Mouse (Mus musculus) cerebellum, adult 2 months (tissue): ENCODE measurements at regions not wholly inside any gene's neighbourhood (a gene's known extent, or its start where the extent isn't known, plus 50 kb on each side); places are given as distances from the start of the nearest gene placed in this dataset.

ENCODE experiments used
- DNase-seq, 2 experiments: peaks; one replicate each; pipeline ENCODE4 v3.0.0; 2021
- H3K27ac ChIP-seq: fragments of 200-500 bp; 2 replicates; pipeline ENCODE4 v1.5.1; 2012; ENCODE audit warnings: low read length, control low read depth, inconsistent platforms; ENCODE audit not compliant: insufficient read depth
- H3K27me3 ChIP-seq: fragments of 200-500 bp; 2 replicates; pipeline ENCODE4 v1.6.1; 2012; ENCODE audit warnings: inconsistent platforms, mild to moderate bottlenecking, low read length, moderate library complexity; ENCODE audit not compliant: control insufficient read depth, insufficient read depth
- H3K4me1 ChIP-seq: fragments of 200-500 bp; 2 replicates; pipeline ENCODE4 v1.6.1; 2011; ENCODE audit warnings: low read length; ENCODE audit not compliant: control insufficient read depth, insufficient read depth
- H3K4me3 ChIP-seq: fragments of 200-500 bp; replicated peaks from 2 replicates; pipeline ENCODE3; 2011; ENCODE audit warnings: mild to moderate bottlenecking, low read depth, low read length, control low read depth; ENCODE audit not compliant: insufficient read depth
- CTCF ChIP-seq: fragments of 200-500 bp; IDR thresholded peaks from 2 replicates; pipeline ENCODE4 v1.5.1; 2011; ENCODE audit warnings: low read depth, mild to moderate bottlenecking, control low read depth, low read length, moderate library complexity, borderline replicate concordance; ENCODE audit not compliant: insufficient read depth
- POLR2A ChIP-seq: fragments of 200-500 bp; IDR thresholded peaks from 2 replicates; pipeline ENCODE4 v1.6.1; 2011; ENCODE audit warnings: low read length, control low read depth, borderline replicate concordance; ENCODE audit not compliant: insufficient read depth
- WGBS: fragments of 180-500 bp; shearing (Covaris S2); methylation state at CpG from one replicate; pipeline ENCODE4 v1.1.7; 2018; 5-methylcytosine and 5-hydroxymethylcytosine counted together

DNA sequence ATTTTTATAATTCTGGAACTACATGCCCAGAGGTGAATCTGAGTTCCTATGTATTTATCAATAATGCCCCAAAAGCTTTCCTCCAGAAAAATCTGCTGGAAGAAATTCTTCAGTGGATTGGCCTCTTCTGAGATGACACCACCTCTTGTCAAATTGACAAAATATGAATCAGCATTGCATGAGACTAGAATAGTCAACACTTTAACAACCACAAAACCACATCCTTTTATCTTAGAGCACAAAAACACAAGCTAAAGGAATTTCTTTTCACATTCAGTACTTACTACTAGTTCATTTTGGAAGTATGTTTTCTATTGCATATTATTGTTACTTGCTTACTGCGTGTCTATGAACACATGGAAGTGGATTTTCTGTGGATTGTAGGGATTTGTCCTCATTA is 1377.9 kb upstream of the Sel1l start:
- H3K4me3 ChIP-seq = no peak overlapping the region
- no peak for TF ChIP-seq CTCF
- no peak for TF ChIP-seq POLR2A
- H3K27ac ChIP-seq = no peak overlapping the region
- 96% methylated on average over 1 of the region's 1 CpGs for WGBS
- H3K4me1 ChIP-seq = no peaks in the 10 kb centered on the region
- no peaks in the 10 kb centered on the region for H3K27me3 ChIP-seq
- no peak for DNase-seq

DNA sequence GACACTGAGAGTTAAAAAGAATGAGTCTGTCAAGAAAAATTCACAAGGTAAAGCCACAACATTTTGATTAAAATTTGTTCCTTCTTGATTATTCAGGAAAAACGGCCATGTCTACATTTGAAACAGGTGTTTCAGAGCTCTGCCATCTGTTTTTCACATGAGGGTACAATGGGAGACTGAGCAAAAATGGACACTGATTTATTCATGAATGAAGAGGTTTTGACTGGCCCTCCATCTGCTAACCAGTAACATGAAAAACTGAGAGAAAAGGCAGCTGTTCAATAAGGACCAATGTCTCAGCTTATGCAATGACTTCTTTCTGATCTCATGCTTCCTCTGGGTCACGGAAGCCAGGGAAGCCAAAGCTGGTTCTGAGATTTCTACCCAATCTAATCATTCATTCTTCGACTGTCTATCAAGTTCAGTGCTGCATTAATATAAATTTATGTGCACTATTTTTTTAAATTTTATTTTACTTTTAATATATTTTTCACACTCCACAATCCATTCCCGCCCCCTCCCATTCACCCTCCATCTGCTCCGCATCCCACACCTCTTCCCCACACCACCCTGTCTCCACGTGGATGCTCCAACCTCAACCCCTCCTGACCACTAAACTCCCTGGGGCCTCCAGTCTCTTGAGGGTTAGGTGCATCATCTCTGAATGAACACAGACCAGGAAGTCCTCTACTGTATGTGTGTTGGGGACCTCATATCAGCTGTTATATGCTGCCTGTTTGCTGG is 1372.4 kb upstream of the Sel1l start:
- TF ChIP-seq CTCF (no peak), POLR2A (no peak)
- 64% methylated on average over 6 of the region's 6 CpGs for WGBS
- no peaks in the 10 kb centered on the region for H3K27me3 ChIP-seq
- DNase-seq = no peak
- H3K27ac ChIP-seq = no peak overlapping the region
- H3K4me1 ChIP-seq = no peaks in the 10 kb centered on the region
- no peak overlapping the region for H3K4me3 ChIP-seq

DNA sequence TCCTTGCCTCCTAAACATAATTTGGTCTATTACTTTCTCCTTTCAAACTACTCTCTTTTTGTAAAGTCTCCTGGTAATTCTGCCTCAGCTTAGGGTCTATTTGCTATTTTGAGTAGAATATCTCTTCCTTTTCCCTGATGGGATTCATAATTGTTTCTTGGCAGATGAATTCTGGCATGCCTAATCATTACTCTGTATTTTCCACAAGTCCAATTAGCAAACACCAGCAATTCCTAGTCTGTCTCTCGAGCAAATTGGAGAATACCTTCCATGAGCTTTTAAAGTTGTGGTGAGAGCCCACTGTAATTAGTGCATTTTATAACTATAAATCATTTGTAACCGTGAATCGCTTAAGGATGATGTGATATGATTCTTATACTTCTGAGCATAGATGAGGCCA is 1358.6 kb upstream of the Sel1l start:
- no peak for DNase-seq
- H3K27ac ChIP-seq = no peak overlapping the region
- H3K4me3 ChIP-seq = no peak overlapping the region
- 70% methylated on average over 3 of the region's 3 CpGs for WGBS
- no peak for TF ChIP-seq POLR2A
- TF ChIP-seq CTCF = no peak
- no peaks in the 10 kb centered on the region for H3K4me1 ChIP-seq
- no peaks in the 10 kb centered on the region for H3K27me3 ChIP-seq

DNA sequence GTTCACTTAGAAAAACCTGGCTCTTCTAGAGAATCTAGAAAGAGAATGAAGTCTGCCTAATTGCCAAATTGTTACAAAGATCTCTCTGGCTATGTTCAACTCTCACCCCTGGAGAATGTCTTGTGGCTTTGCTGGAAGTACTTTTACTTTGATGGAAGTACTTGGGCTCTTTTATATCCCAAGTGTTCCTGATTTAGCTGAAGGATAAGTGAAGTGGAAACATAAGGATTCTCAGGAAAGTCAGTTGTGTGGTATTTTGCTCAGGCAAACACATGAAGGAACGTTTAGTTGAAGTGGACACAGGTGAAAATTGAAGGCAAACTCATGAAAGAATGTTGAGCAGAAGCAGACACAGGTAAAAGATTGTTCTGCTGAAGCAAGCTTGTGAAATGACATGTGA is 1340.0 kb upstream of the Sel1l start:
- H3K27me3 ChIP-seq = no peaks in the 10 kb centered on the region
- no peak overlapping the region for H3K27ac ChIP-seq
- 75% methylated on average over 1 of the region's 1 CpGs for WGBS
- no peak overlapping the region for H3K4me3 ChIP-seq
- TF ChIP-seq CTCF (no peak), POLR2A (no peak)
- H3K4me1 ChIP-seq = no peaks in the 10 kb centered on the region
- no peak for DNase-seq

DNA sequence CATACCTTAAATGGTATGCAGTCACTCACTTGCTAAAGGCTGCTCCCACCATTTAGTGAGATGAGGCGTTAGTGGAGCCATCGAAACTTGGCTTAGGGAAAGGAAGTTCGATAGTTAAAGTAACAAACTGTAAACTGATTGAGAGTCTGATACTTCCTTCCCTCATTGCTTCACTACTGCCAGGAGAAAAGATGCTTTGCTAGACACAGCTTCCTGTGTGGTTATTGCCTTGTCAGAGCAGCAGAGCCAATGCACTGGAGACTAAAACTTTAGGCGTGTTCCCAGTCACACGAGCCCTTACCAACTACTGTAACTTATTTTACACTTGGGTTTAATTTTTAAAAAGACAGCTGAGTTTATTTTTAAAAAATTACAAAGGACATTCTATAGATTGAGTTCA is 1324.8 kb upstream of the Sel1l start:
- TF ChIP-seq POLR2A (no peak), CTCF (no peak)
- no peak for DNase-seq
- H3K4me1 ChIP-seq = no peaks in the 10 kb centered on the region
- H3K4me3 ChIP-seq = no peak overlapping the region
- WGBS = 93% methylated on average over 5 of the region's 5 CpGs
- no peaks in the 10 kb centered on the region for H3K27me3 ChIP-seq
- H3K27ac ChIP-seq = no peak overlapping the region

DNA sequence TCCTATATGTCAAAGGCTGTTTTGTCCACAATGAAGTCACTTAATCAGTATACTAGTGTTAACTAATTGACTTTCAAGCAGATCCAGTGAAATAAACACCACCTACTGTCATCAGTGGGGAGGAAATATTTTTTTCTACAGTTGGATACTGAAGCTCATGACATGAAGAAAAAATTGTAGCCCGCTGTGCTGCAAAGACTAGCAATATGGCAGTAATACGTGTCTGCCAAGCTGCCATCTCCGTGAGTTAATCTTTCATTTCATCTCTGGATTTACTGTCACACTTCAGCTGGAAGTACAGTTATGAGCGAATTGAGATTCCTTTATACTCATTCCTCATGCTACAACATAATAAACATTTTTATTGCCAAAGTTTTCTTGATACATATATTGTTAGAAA is 1311.3 kb upstream of the Sel1l start:
- H3K4me1 ChIP-seq = no peaks in the 10 kb centered on the region
- no peak overlapping the region for H3K4me3 ChIP-seq
- no peak for TF ChIP-seq CTCF
- no peak for TF ChIP-seq POLR2A
- H3K27ac ChIP-seq = no peak overlapping the region
- WGBS = 29% methylated on average over 4 of the region's 4 CpGs
- H3K27me3 ChIP-seq = no peaks in the 10 kb centered on the region
- peak in 1 of 2 experiments; percentile 6 for DNase-seq

DNA sequence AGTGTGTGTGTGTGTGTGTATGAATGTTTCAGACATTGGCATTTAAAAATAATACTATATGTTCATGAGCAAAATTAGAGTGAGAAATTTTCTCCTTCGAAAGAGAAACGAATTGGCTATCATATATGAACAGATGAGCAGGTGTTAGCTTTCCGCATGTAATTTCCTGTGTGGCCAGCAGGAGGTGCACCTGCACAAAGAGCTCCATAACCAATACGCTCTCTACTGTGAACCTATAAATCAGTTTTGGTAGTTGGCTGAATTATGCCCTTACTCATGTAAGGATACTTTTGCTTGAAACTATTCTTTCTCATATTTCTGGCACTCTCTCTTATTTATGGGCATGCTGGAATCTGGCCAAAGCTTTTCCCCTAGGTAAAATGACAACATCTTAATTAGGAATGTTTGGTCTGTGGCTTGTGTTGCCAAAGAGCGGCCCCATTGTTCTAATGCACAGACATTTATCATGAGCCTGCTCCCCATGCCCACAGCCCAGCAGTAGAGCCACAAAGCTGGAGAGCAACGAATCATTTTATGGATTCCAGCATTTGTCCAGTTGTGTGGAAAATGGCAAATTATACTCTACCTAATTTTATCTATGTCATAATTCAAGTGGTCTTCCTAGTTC is 1303.8 kb upstream of the Sel1l start:
- Histone ChIP-seq H3K27me3 (no peaks in the 10 kb centered on the region), H3K27ac (no peak overlapping the region), H3K4me1 (no peaks in the 10 kb centered on the region), H3K4me3 (no peak overlapping the region)
- DNase-seq = peak; percentile 5 to 13
- TF ChIP-seq POLR2A (no peak), CTCF (peak; percentile 28; the same call in 1 of the 2 replicates)
- 35% methylated on average over 6 of the region's 6 CpGs for WGBS

DNA sequence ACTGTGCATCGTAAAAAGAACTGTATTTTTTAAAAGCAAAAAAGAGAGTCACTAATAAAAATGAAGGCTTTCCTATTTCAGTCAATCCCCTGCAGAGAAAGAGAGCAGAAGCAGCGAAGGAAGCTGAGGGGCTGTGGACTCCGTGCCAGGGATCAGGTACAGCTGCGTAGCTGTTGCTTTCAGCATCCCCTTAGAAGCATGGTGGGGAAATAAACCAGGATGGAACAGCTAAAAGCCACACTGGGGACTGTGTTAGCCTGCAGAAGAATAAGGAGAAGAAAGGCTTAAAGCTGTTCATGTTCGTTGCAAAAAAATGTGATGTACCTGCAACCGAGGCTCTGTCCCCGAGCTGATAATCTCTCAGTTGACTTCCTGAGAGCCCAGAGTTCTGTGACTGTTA is 1302.6 kb upstream of the Sel1l start:
- no peak for DNase-seq
- H3K27me3 ChIP-seq = no peaks in the 10 kb centered on the region
- H3K4me3 ChIP-seq = no peak overlapping the region
- WGBS = 52% methylated on average over 7 of the region's 7 CpGs
- H3K4me1 ChIP-seq = no peaks in the 10 kb centered on the region
- TF ChIP-seq POLR2A (no peak), CTCF (no peak)
- no peak overlapping the region for H3K27ac ChIP-seq
